Mouse (Mus musculus): ENCODE data around the gene Naa40. TPM values are rescaled to one million over a fixed set of nuclear protein-coding genes. Genes with fewer than 3 reads are reported as not detected.

Gene Naa40
- polyA plus RNA-seq, 1 experiment from 2014 or later: 64.1 TPM

DNA sequence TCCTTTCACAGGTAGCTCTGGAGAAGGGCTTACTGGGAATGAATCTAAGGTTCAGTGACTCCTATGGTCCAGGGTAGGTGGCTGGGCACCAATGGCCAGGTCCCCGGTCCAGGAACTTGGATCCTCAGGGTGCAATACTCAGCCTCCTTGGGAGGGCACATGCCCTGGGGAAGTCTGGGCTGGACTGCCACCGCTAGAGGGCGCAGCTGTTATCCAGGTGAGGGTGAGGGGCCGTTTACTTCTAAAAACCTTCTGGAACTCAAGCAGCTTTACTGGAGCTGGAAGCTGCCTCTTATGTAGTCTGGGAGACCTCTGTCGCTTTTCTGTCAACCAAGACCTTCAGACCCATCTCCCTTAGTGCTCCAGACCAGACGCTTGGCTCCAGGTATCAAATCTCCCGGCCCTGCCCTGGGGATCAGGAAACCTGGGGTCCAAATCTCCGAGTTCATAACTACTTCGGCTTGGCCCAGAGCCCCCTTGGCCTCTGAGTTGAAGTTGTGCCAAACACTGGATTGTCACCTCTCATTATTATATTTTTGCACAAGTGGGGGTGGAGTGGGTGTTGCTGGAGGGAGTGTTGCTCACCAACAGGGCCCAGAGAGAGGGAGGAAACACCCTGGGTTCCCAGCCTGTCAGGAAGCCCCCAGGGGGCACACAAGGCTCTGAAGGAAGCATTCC, 23.2 kb upstream of the Naa40 start:
- Histone ChIP-seq H3K27ac (ENCODE audit: poor library complexity, severe bottlenecking) (peak overlapping the region; percentile 94), H3K9me3 (replicated peaks) (peaks cover 5% of the 10 kb centered on the region; the same call in 1 of the 2 replicates), H3K36me3 (no peaks in the 10 kb centered on the region), H3K27me3 (replicated peaks) (no peaks in the 10 kb centered on the region), H3K4me3 (no peak overlapping the region), H3K4me1 (replicated peaks) (peaks cover 41% of the 10 kb centered on the region), H3K9ac (peak overlapping the region; percentile 51), H3K4me2 (peak overlapping the region; percentile 27)
- no peak for ATAC-seq (ENCODE audit: insufficient number of reproducible peaks, low FRiP score)
- WGBS: 12% methylated on average over 9 of the region's 9 CpGs

GRCm38 (mm10) chr19:7262592-7262991, 21.6 kb upstream of the Naa40 start:
- H3K9ac ChIP-seq: no peak overlapping the region
- peaks cover 5% of the 10 kb centered on the region; the same call in 1 of the 2 replicates for H3K9me3 ChIP-seq (replicated peaks)
- 78% methylated on average over 1 of the region's 1 CpGs for WGBS
- H3K4me1 ChIP-seq (replicated peaks): peaks cover 35% of the 10 kb centered on the region
- no peak overlapping the region for H3K4me2 ChIP-seq
- H3K27ac ChIP-seq (ENCODE audit: poor library complexity, severe bottlenecking): no peak overlapping the region
- H3K27me3 ChIP-seq (replicated peaks): no peaks in the 10 kb centered on the region
- H3K4me3 ChIP-seq: no peak overlapping the region
- ATAC-seq (ENCODE audit: insufficient number of reproducible peaks, low FRiP score): no peak
- H3K36me3 ChIP-seq: no peaks in the 10 kb centered on the region

DNA sequence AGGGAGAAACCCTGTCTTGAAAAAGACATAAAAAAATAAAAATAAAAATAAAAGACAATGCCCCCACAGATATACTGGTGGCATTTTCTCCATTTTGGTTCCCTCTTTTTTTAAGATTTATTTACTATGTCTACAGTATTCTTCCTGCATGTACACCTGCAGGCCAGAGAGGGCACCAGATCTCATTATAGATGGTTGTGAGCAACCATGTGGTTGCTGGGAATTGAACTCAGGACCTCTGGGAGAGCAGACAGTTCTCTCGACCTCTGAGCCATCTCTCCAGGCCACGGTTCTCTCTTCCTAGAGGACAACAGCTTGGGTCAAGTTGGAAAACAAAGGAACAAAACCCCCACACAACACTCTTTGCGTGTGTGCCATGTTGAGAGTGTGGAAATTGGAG, 21.0 kb upstream of the Naa40 start:
- no peak overlapping the region for H3K27ac ChIP-seq (ENCODE audit: poor library complexity, severe bottlenecking)
- WGBS: 83% methylated on average over 3 of the region's 3 CpGs
- H3K9ac ChIP-seq: no peak overlapping the region
- H3K4me3 ChIP-seq: no peak overlapping the region
- ATAC-seq (ENCODE audit: insufficient number of reproducible peaks, low FRiP score): no peak
- H3K4me1 ChIP-seq (replicated peaks): peaks cover 29% of the 10 kb centered on the region
- no peaks in the 10 kb centered on the region for H3K36me3 ChIP-seq
- H3K9me3 ChIP-seq (replicated peaks): peaks cover 5% of the 10 kb centered on the region; the same call in 1 of the 2 replicates
- H3K4me2 ChIP-seq: no peak overlapping the region
- H3K27me3 ChIP-seq (replicated peaks): no peaks in the 10 kb centered on the region

- WGBS: 82% methylated on average over 1 of the region's 1 CpGs
- peaks cover 5% of the 10 kb centered on the region; the same call in 1 of the 2 replicates for H3K9me3 ChIP-seq (replicated peaks)
- no peak overlapping the region for H3K4me2 ChIP-seq
- no peak overlapping the region for H3K4me3 ChIP-seq
- no peak for ATAC-seq (ENCODE audit: insufficient number of reproducible peaks, low FRiP score)
- H3K27ac ChIP-seq (ENCODE audit: poor library complexity, severe bottlenecking): no peak overlapping the region
- H3K4me1 ChIP-seq (replicated peaks): peaks cover 24% of the 10 kb centered on the region
- no peak overlapping the region for H3K9ac ChIP-seq
- no peaks in the 10 kb centered on the region for H3K36me3 ChIP-seq
- no peaks in the 10 kb centered on the region for H3K27me3 ChIP-seq (replicated peaks)
Observed at GRCm38 (mm10) chr19:7261476-7261875, 20.5 kb upstream of the Naa40 start.

DNA sequence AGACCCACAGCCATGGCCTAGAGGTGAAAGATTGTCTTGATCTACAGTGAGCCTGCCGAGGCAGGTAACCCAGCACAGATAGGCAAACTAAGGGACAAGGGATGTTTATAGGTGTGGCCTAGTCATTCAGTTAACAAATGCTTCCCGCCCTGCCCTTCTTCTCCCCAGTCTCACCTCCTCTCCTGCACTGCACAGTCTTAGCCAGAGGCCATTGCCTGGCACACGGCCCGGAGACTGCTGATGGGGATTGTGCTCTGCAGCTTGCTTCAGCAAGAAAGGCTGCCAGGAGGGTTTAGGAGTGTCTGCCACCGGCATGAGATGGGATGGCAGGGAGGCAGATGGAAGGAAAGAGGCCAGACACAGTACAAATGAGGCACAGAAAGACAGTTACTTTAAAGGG, 16.9 kb upstream of the Naa40 start:
- H3K9me3 ChIP-seq (replicated peaks): peaks cover 5% of the 10 kb centered on the region; the same call in 1 of the 2 replicates
- no peaks in the 10 kb centered on the region for H3K36me3 ChIP-seq
- WGBS: 77% methylated on average over 5 of the region's 5 CpGs
- no peaks in the 10 kb centered on the region for H3K4me1 ChIP-seq (replicated peaks)
- no peak for ATAC-seq (ENCODE audit: insufficient number of reproducible peaks, low FRiP score)
- H3K27ac ChIP-seq (ENCODE audit: poor library complexity, severe bottlenecking): no peak overlapping the region
- H3K4me3 ChIP-seq: no peak overlapping the region
- H3K9ac ChIP-seq: no peak overlapping the region
- no peak overlapping the region for H3K4me2 ChIP-seq
- no peaks in the 10 kb centered on the region for H3K27me3 ChIP-seq (replicated peaks)

DNA sequence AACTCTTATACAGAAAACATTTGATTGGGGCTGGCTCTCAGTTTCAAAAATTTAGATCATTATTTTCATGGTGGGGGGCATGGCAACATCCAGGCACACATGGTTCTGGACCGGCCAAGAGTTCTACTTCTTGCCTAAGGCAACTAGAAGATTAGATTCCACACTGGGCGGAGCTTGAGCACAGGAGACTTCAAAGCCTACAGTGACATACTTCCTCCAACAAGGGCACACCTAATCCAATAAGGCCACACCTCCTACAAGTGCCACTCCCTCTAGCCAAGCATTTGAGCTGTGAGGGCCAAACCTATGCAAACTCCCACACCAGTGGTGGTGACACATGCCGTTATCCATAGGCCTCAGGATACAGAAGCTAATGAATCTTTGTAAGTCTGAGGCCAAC, 5.0 kb upstream of the Naa40 start:
- Histone ChIP-seq H3K27me3 (replicated peaks) (no peaks in the 10 kb centered on the region), H3K36me3 (no peaks in the 10 kb centered on the region), H3K4me3 (no peak overlapping the region), H3K9ac (no peak overlapping the region), H3K9me3 (replicated peaks) (no peaks in the 10 kb centered on the region), H3K4me2 (no peak overlapping the region), H3K4me1 (replicated peaks) (0 out of 2 replicates have a peak, but pooled peaks cover 2% of the 10 kb centered on the region), H3K27ac (ENCODE audit: poor library complexity, severe bottlenecking) (no peak overlapping the region)
- WGBS: 64% methylated on average over 3 of the region's 3 CpGs
- no peak for ATAC-seq (ENCODE audit: insufficient number of reproducible peaks, low FRiP score)

DNA sequence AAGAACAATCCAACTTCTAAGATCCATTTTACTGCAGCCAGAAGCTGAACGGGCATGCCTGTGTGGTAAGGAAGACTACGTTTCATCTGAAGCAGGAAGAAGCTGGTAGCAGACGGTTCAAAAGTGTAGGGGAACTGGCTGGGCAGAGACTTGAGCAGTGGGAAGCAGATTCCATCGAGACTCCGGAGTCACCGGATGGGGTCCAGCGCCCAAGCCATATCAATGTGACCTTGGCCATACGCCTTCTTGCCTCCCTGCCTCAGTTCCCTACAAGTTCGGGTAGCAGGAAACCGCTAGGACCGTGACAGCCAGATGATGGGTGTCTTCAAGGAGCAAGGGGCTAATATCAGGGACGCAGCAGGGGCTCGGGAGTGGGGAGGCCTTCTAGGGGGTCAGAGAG, 692 bp downstream of the Naa40 start:
- 3% methylated on average over 13 of the region's 13 CpGs for WGBS
- H3K9ac ChIP-seq: peak overlapping the region; percentile 92
- ATAC-seq (ENCODE audit: insufficient number of reproducible peaks, low FRiP score): no peak; the same call in 1 of the 2 replicates
- peak overlapping the region; percentile 86 for H3K4me2 ChIP-seq
- peaks cover 11% of the 10 kb centered on the region for H3K4me1 ChIP-seq (replicated peaks)
- peak overlapping the region; percentile 89 for H3K27ac ChIP-seq (ENCODE audit: poor library complexity, severe bottlenecking)
- 0 out of 2 replicates have a peak, but pooled peaks cover 7% of the 10 kb centered on the region for H3K9me3 ChIP-seq (replicated peaks)
- peak overlapping the region; percentile 88 for H3K4me3 ChIP-seq
- H3K27me3 ChIP-seq (replicated peaks): no peaks in the 10 kb centered on the region
- H3K36me3 ChIP-seq: peaks cover 33% of the 10 kb centered on the region

DNA sequence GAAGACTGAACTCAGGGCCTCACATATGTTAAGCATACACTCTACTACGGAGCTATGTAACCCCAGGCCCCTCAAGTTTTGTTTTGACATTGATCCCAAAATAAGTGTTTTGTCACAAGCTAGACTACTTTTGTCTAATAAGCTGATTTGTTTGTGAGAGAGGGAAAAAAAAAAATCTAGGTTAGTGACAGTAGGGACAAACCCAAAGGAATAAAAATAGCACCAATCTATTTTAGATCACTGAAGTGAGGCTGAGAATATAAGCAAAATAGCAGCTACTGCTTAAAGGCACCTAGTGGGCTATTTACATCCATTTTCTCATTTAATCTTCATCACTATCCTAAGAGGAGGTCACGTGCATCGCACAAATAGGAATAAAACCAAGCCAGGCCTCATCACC, 1.4 kb downstream of the Naa40 start:
- Histone ChIP-seq H3K4me1 (replicated peaks) (peaks cover 11% of the 10 kb centered on the region), H3K4me2 (peak overlapping the region; percentile 86), H3K27me3 (replicated peaks) (no peaks in the 10 kb centered on the region), H3K36me3 (peaks cover 38% of the 10 kb centered on the region), H3K9ac (peak overlapping the region; percentile 92), H3K9me3 (replicated peaks) (0 out of 2 replicates have a peak, but pooled peaks cover 7% of the 10 kb centered on the region), H3K4me3 (peak overlapping the region; percentile 88), H3K27ac (ENCODE audit: poor library complexity, severe bottlenecking) (no peak overlapping the region)
- no peak for ATAC-seq (ENCODE audit: insufficient number of reproducible peaks, low FRiP score)
- 85% methylated on average over 3 of the region's 3 CpGs for WGBS

GRCm38 (mm10) chr19:7236742-7237141, 4.2 kb downstream of the Naa40 start:
- Histone ChIP-seq H3K4me1 (replicated peaks) (peaks cover 11% of the 10 kb centered on the region), H3K4me2 (no peak overlapping the region), H3K27me3 (replicated peaks) (no peaks in the 10 kb centered on the region), H3K4me3 (no peak overlapping the region), H3K36me3 (peaks cover 64% of the 10 kb centered on the region), H3K27ac (ENCODE audit: poor library complexity, severe bottlenecking) (no peak overlapping the region), H3K9me3 (replicated peaks) (0 out of 2 replicates have a peak, but pooled peaks cover 7% of the 10 kb centered on the region), H3K9ac (no peak overlapping the region)
- ATAC-seq (ENCODE audit: insufficient number of reproducible peaks, low FRiP score): no peak
- 85% methylated on average over 4 of the region's 4 CpGs for WGBS

- no peak overlapping the region for H3K9ac ChIP-seq
- H3K4me2 ChIP-seq: no peak overlapping the region
- no peak overlapping the region for H3K27ac ChIP-seq (ENCODE audit: poor library complexity, severe bottlenecking)
- peaks cover 9% of the 10 kb centered on the region for H3K4me1 ChIP-seq (replicated peaks)
- peaks cover 71% of the 10 kb centered on the region for H3K36me3 ChIP-seq
- H3K4me3 ChIP-seq: no peak overlapping the region
- H3K9me3 ChIP-seq (replicated peaks): 0 out of 2 replicates have a peak, but pooled peaks cover 7% of the 10 kb centered on the region
- WGBS: 94% methylated on average over 2 of the region's 2 CpGs
- no peaks in the 10 kb centered on the region for H3K27me3 ChIP-seq (replicated peaks)
- no peak for ATAC-seq (ENCODE audit: insufficient number of reproducible peaks, low FRiP score)
Observed at GRCm38 (mm10) chr19:7236011-7236410, 5.0 kb downstream of the Naa40 start.

GRCm38 (mm10) chr19:7235461-7235860, 5.5 kb downstream of the Naa40 start:
- Histone ChIP-seq H3K27me3 (replicated peaks) (no peaks in the 10 kb centered on the region), H3K4me2 (no peak overlapping the region), H3K27ac (ENCODE audit: poor library complexity, severe bottlenecking) (no peak overlapping the region), H3K9ac (no peak overlapping the region), H3K4me3 (no peak overlapping the region), H3K4me1 (replicated peaks) (peaks cover 9% of the 10 kb centered on the region), H3K9me3 (replicated peaks) (0 out of 2 replicates have a peak, but pooled peaks cover 7% of the 10 kb centered on the region), H3K36me3 (peaks cover 77% of the 10 kb centered on the region)
- 94% methylated on average over 9 of the region's 9 CpGs for WGBS
- ATAC-seq (ENCODE audit: insufficient number of reproducible peaks, low FRiP score): no peak

All from heart, embryonic 12.5 days (tissue).